Mouse (Mus musculus) stomach, postnatal 0 days (tissue): ENCODE data around the gene Zbtb42.

Experiments used
- CTCF ChIP-seq: IDR thresholded peaks from 2 replicates; pipeline ENCODE4 v1.5.1; 2016; ENCODE audit warnings: antibody characterized with exemption, low read depth, mild to moderate bottlenecking, moderate library complexity
- EP300 ChIP-seq: optimal IDR thresholded peaks from 2 replicates; pipeline ENCODE3; 2016; ENCODE audit warnings: antibody characterized with exemption

GRCm38 (mm10) chr12:112654076-112654475 lies 24.6 kb upstream of the Zbtb42 start:
- TF ChIP-seq CTCF = no peak
- TF ChIP-seq EP300 = no peak
